ENCODE assay signal across 13 mouse cellular contexts in the genomic region with DNA sequence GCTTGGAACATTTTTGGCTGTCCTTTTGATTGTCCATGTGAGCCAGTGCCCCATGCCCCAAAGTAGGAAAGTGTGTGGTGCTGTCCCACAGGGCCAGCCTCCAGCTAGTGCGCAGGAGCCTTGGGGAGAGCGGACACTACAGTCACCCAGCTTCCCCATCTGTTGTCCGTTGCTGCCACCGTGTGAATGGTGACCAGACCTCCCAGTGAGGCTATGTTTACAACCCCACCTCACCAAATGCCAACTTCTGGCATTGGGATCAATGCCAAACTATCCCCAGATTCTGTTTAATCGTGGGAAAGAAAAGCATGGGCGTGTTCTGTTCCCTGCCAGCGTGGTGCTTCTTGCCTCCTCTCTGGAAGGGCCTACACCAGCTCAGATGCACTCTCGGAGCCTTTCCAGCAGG. TPM values are rescaled to one million over a fixed set of nuclear protein-coding genes. Genes with fewer than 3 reads are reported as not detected.
DNase-seq lines count a peak whose midpoint lies in the region; ATAC-seq and TF ChIP-seq lines count a peak whose summit lies in the region.
"Had no signal": no experiment of that assay in that cellular context is flagged by ENCODE, and none has a peak within 500 bp of the region (broad histone marks: within the 10 kb centered on the region; RNA-seq: fewer than 3 reads in every experiment).

No protein-coding gene starts in this region.

- H3K4me3 ChIP-seq in liver, postnatal 0 days (ENCODE audit: low read depth, low read length), result no peak overlapping the region
- H3K4me3 ChIP-seq in liver, embryonic 11.5 days (ENCODE audit: low read depth, low read length), result no peak overlapping the region
- H3K4me3 ChIP-seq in layer of hippocampus, adult 2 months, result no peak overlapping the region
- H3K4me3 ChIP-seq in heart, embryonic 12.5 days, result no peak overlapping the region
- H3K4me3 ChIP-seq: midbrain, embryonic 10.5 days; stomach, embryonic 15.5 days had no signal

- ATAC-seq in frontal cortex, adult (ENCODE audit: low TSS enrichment), result peak; percentile 53; the same call in 1 of the 2 replicates
- no peak for ATAC-seq in liver, postnatal 0 days
- ATAC-seq in liver, embryonic 11.5 days (replicated peaks; ENCODE audit: low FRiP score), result no peak
- ATAC-seq in heart, embryonic 12.5 days (ENCODE audit: insufficient number of reproducible peaks, low FRiP score), result no peak

- no peak overlapping the region for H3K27ac ChIP-seq in liver, postnatal 0 days (ENCODE audit: low read depth)
- H3K27ac ChIP-seq in liver, embryonic 11.5 days (ENCODE audit: low read depth, low read length), result no peak overlapping the region
- no peak overlapping the region for H3K27ac ChIP-seq in layer of hippocampus, adult 2 months
- no peak overlapping the region for H3K27ac ChIP-seq in heart, embryonic 12.5 days (ENCODE audit: poor library complexity, severe bottlenecking)
- H3K27ac ChIP-seq: midbrain, embryonic 10.5 days; stomach, embryonic 15.5 days had no signal

- no peaks in the 10 kb centered on the region for H3K9me3 ChIP-seq in liver, postnatal 0 days (ENCODE audit: low read length)
- H3K9me3 ChIP-seq in liver, embryonic 11.5 days (ENCODE audit: control insufficient read depth, low read length), result no peaks in the 10 kb centered on the region
- no peaks in the 10 kb centered on the region for H3K9me3 ChIP-seq in heart, embryonic 12.5 days (replicated peaks)
- H3K9me3 ChIP-seq: midbrain, embryonic 10.5 days; stomach, embryonic 15.5 days had no signal

- WGBS in liver, postnatal 0 days (ENCODE audit: insufficient replicate concordance), result 74% methylated on average over 8 of the region's 8 CpGs
- 80% methylated on average over 8 of the region's 8 CpGs for WGBS in liver, embryonic 11.5 days
- 64% methylated on average over 8 of the region's 8 CpGs for WGBS in heart, embryonic 12.5 days

- H3K4me1 ChIP-seq in liver, postnatal 0 days (ENCODE audit: insufficient read depth), result no peaks in the 10 kb centered on the region
- H3K4me1 ChIP-seq in liver, embryonic 11.5 days (replicated peaks; ENCODE audit: control insufficient read depth, insufficient read depth, low read length), result no peaks in the 10 kb centered on the region
- no peaks in the 10 kb centered on the region; the same call in 1 of the 2 replicates for H3K4me1 ChIP-seq in heart, embryonic 12.5 days (replicated peaks)
- H3K4me1 ChIP-seq: stomach, embryonic 15.5 days had no signal

- DNase-seq in frontal cortex, postnatal 25 days (ENCODE audit: low spot score in 2 of 2), result no peak
- DNase-seq in liver, postnatal 0 days, result no peak
- no peak for DNase-seq in liver, embryonic 11.5 days (ENCODE audit: low spot score)
- DNase-seq in brain, adult 2 months (ENCODE audit: low read depth, low spot score), result peak; percentile 56
- peak in 1 of 2 experiments; percentile 48 for DNase-seq in layer of hippocampus, adult 2 months (ENCODE audit: low spot score in 2 of 2)
- DNase-seq in spleen, postnatal 14 days (ENCODE audit: low spot score in 2 of 2), result no peak

- peak; percentile 14; the same call in 1 of the 2 replicates for TF ChIP-seq CTCF in liver, postnatal 0 days (IDR thresholded peaks at IDR 0.05; ENCODE audit: low read depth)
- peak; percentile 72 for TF ChIP-seq CTCF in layer of hippocampus, adult 2 months (conservative IDR thresholded peaks at IDR 0.05)

- no peak for TF ChIP-seq EP300 in liver, postnatal 0 days (IDR thresholded peaks at IDR 0.05; ENCODE audit: low read depth)

- no peaks in the 10 kb centered on the region for H3K36me3 ChIP-seq in liver, postnatal 0 days (replicated peaks; ENCODE audit: insufficient read depth, low read length)
- H3K36me3 ChIP-seq in liver, embryonic 11.5 days (ENCODE audit: control insufficient read depth, insufficient read depth, low read length), result no peaks in the 10 kb centered on the region
- H3K36me3 ChIP-seq in heart, embryonic 12.5 days, result no peaks in the 10 kb centered on the region
- H3K36me3 ChIP-seq: stomach, embryonic 15.5 days had no signal

- H3K27me3 ChIP-seq in liver, postnatal 0 days (ENCODE audit: insufficient read depth, low read length), result no peaks in the 10 kb centered on the region
- no peaks in the 10 kb centered on the region for H3K27me3 ChIP-seq in liver, embryonic 11.5 days (replicated peaks; ENCODE audit: control insufficient read depth, insufficient read depth, low read length)
- H3K27me3 ChIP-seq in heart, embryonic 12.5 days (replicated peaks), result no peaks in the 10 kb centered on the region
- H3K27me3 ChIP-seq: stomach, embryonic 15.5 days had no signal

- no peak overlapping the region for H3K9ac ChIP-seq in liver, postnatal 0 days (replicated peaks)
- H3K9ac ChIP-seq in liver, embryonic 11.5 days (ENCODE audit: low read depth, low read length), result no peak overlapping the region
- H3K9ac ChIP-seq in heart, embryonic 12.5 days, result no peak overlapping the region
- H3K9ac ChIP-seq: stomach, embryonic 15.5 days had no signal

- no peak overlapping the region for H3K4me2 ChIP-seq in liver, postnatal 0 days (ENCODE audit: low read depth, low read length)
- no peak overlapping the region for H3K4me2 ChIP-seq in liver, embryonic 11.5 days
- H3K4me2 ChIP-seq in heart, embryonic 12.5 days, result no peak overlapping the region
- H3K4me2 ChIP-seq: stomach, embryonic 15.5 days had no signal

RNA-seq across cellular contexts. Expression of a gene that starts 41.1 kb away (rescaled TPM):
- polyA plus RNA-seq in liver, postnatal 0 days (2015; fragmentation: Nextera tagmentation; extraction: Ambion mirVana), result not detected in 2 replicates
- polyA plus RNA-seq in liver, embryonic 11.5 days (2014; fragmentation: Nextera tagmentation; extraction: Ambion mirVana), result not detected in 2 replicates
- total RNA-seq in layer of hippocampus, adult 2 months (2021), result not detected
- 0.20 TPM in 1 of 2 replicates, not detected in the other for polyA plus RNA-seq in heart, embryonic 12.5 days (2016; fragmentation: Nextera tagmentation; extraction: Ambion mirVana)
- total RNA-seq: adrenal gland, adult 18-20 months; layer of hippocampus, postnatal 25 days had no signal
- polyA plus RNA-seq: C2C12; stomach, embryonic 15.5 days had no signal

RNA-seq across cellular contexts. Expression of a gene that starts 52.3 kb away (rescaled TPM):
- polyA plus RNA-seq in liver, postnatal 0 days (2015; fragmentation: Nextera tagmentation; extraction: Ambion mirVana), result 3.0 and 3.2 TPM in 2 replicates
- polyA plus RNA-seq in liver, embryonic 11.5 days (2014; fragmentation: Nextera tagmentation; extraction: Ambion mirVana), result 2.6 and 2.9 TPM in 2 replicates
- 10 to 100 TPM; 11.5 to 13.1 TPM for total RNA-seq in layer of hippocampus, adult 2 months (2021)
- polyA plus RNA-seq in heart, embryonic 12.5 days (2016; fragmentation: Nextera tagmentation; extraction: Ambion mirVana), result 1.9 and 3.1 TPM in 2 replicates

RNA-seq across cellular contexts. Expression of a gene that starts 55.7 kb away (rescaled TPM):
- polyA plus RNA-seq in liver, postnatal 0 days (2015; fragmentation: Nextera tagmentation; extraction: Ambion mirVana), result not detected in 2 replicates
- polyA plus RNA-seq in liver, embryonic 11.5 days (2014; fragmentation: Nextera tagmentation; extraction: Ambion mirVana), result not detected in 2 replicates
- not detected for total RNA-seq in layer of hippocampus, adult 2 months (2021)
- polyA plus RNA-seq in heart, embryonic 12.5 days (2016; fragmentation: Nextera tagmentation; extraction: Ambion mirVana), result 0.27 TPM in 1 of 2 replicates, not detected in the other
- total RNA-seq: adrenal gland, adult 18-20 months; layer of hippocampus, postnatal 25 days had no signal
- polyA plus RNA-seq: C2C12; midbrain, embryonic 10.5 days; stomach, embryonic 15.5 days had no signal
